Mouse (Mus musculus) forebrain, postnatal 0 days (tissue): ENCODE results near the gene Celsr1. TPM values are rescaled to one million over a fixed set of nuclear protein-coding genes. Genes with fewer than 3 reads are reported as not detected.

Experiments used
- ATAC-seq: fragments of 200-750 bp; cut with Nextera tagmentation; 2 replicates; pipeline ENCODE4 v1.8.0; 2017; ENCODE audit warnings: mild to moderate bottlenecking, moderate library complexity
- DNase-seq: peaks from one replicate; pipeline ENCODE4 v3.0.0-alpha.2; 2015
- H3K27ac ChIP-seq: fragments of 300-500 bp; sonication (generic); 2 replicates; pipeline ENCODE4 v1.5.1; 2014; ENCODE audit warnings: low read depth, mild to moderate bottlenecking, antibody characterized with exemption, low read length, moderate library complexity, mixed read lengths
- H3K27me3 ChIP-seq: fragments of 300-500 bp; sonication (generic); 2 replicates; pipeline ENCODE4 v1.6.1; 2014; ENCODE audit warnings: mild to moderate bottlenecking, low read length, mixed read lengths; ENCODE audit not compliant: insufficient read depth
- H3K36me3 ChIP-seq: fragments of 300-500 bp; sonication (generic); 2 replicates; pipeline ENCODE4 v1.6.1; 2014; ENCODE audit warnings: mild to moderate bottlenecking, moderate library complexity; ENCODE audit not compliant: insufficient read depth
- H3K4me1 ChIP-seq: fragments of 300-500 bp; sonication (generic); 2 replicates; pipeline ENCODE4 v1.6.1; 2014; ENCODE audit warnings: antibody characterized with exemption; ENCODE audit not compliant: insufficient read depth
- H3K4me2 ChIP-seq: fragments of 300-500 bp; sonication (generic); 2 replicates; pipeline ENCODE4 v1.6.1; 2014; ENCODE audit warnings: low read depth, mild to moderate bottlenecking, moderate library complexity
- H3K4me3 ChIP-seq: fragments of 300-500 bp; sonication (generic); 2 replicates; pipeline ENCODE4 v1.5.1; 2014; ENCODE audit warnings: low read depth, low read length, mixed read lengths
- H3K9ac ChIP-seq: fragments of 300-500 bp; sonication (generic); 2 replicates; pipeline ENCODE4 v1.6.1; 2014; ENCODE audit warnings: mild to moderate bottlenecking
- H3K9me3 ChIP-seq: fragments of 300-500 bp; sonication (generic); 2 replicates; pipeline ENCODE4 v1.6.1; 2016; ENCODE audit warnings: low read length
- CTCF ChIP-seq: sonication (generic); IDR thresholded peaks from 2 replicates; pipeline ENCODE4 v1.5.1; 2016; ENCODE audit warnings: antibody characterized with exemption, control low read depth, low read depth
- WGBS: fragments of 180-500 bp; shearing (Covaris S2); extraction: QIAGEN DNeasy Blood & Tissue Kit; methylation state at CpG from one replicate; pipeline ENCODE4 v1.1.7; 2014; 5-methylcytosine and 5-hydroxymethylcytosine counted together
- polyA plus RNA-seq: library from polyadenylated mRNA; unstranded; fragments of >200 nt; fragmentation: Nextera tagmentation; extraction: Ambion mirVana; gene quantifications from 2 replicates; pipeline ENCODE4 v1.2.1, GENCODE M21; 2015
- total RNA-seq: library from RNA; depleted of rRNA; stranded (reverse); fragments of >200 nt; gene quantifications from 2 replicates; pipeline ENCODE4 v1.2.3, GENCODE M21; 2014; rRNA removed

The Celsr1 gene
- total RNA-seq (6.5 and 13.0 TPM in 2 replicates), polyA plus RNA-seq (0.62 and 0.97 TPM in 2 replicates)

GRCm38 (mm10) chr15:86033191-86033841 lies at the start of gene Celsr1:
Gene Celsr1, minus strand, starts transcription at chr15:86033777.
- peak within 1 kb of the TSS; percentile 35 for H3K9ac ChIP-seq
- peak within 1 kb of the TSS; percentile 85 for H3K4me2 ChIP-seq
- peak within 1 kb of the TSS; percentile 30 for H3K27ac ChIP-seq
- ATAC-seq (peak; percentile 32), DNase-seq (peak; percentile 35)
- peak within 1 kb of the TSS; percentile 54 for H3K4me3 ChIP-seq
- no peaks in the 10 kb centered on the region for H3K9me3 ChIP-seq
- no peaks in the 10 kb centered on the region for H3K36me3 ChIP-seq
- H3K4me1 ChIP-seq: peaks cover 3% of the 10 kb centered on the region; the same call in 1 of the 2 replicates
- no peak for TF ChIP-seq CTCF
- peaks cover 6% of the 10 kb centered on the region; the same call in 1 of the 2 replicates for H3K27me3 ChIP-seq
- 1% methylated on average over 67 of the region's 80 CpGs for WGBS

GRCm38 (mm10) chr15:86083261-86083741 lies 49.7 kb upstream of the Celsr1 start:
- H3K4me3 ChIP-seq: no peak overlapping the region
- no peak overlapping the region for H3K9ac ChIP-seq
- peak overlapping the region; percentile 15; the same call in 1 of the 2 replicates for H3K27ac ChIP-seq
- peaks cover 30% of the 10 kb centered on the region for H3K4me1 ChIP-seq
- DNase-seq (no peak), ATAC-seq (no peak)
- no peaks in the 10 kb centered on the region for H3K27me3 ChIP-seq
- no peak for TF ChIP-seq CTCF
- no peaks in the 10 kb centered on the region for H3K9me3 ChIP-seq
- no peak overlapping the region for H3K4me2 ChIP-seq
- 60% methylated on average over 6 of the region's 6 CpGs for WGBS
- no peaks in the 10 kb centered on the region for H3K36me3 ChIP-seq

GRCm38 (mm10) chr15:86082551-86082961 lies 49.0 kb upstream of the Celsr1 start:
- no peaks in the 10 kb centered on the region for H3K27me3 ChIP-seq
- no peak overlapping the region for H3K4me2 ChIP-seq
- TF ChIP-seq CTCF: no peak
- peak overlapping the region; percentile 15; the same call in 1 of the 2 replicates for H3K27ac ChIP-seq
- H3K4me1 ChIP-seq: peaks cover 24% of the 10 kb centered on the region
- WGBS: 50% methylated on average over 11 of the region's 11 CpGs
- ATAC-seq (no peak), DNase-seq (no peak)
- H3K9ac ChIP-seq: no peak overlapping the region
- no peaks in the 10 kb centered on the region for H3K9me3 ChIP-seq
- no peaks in the 10 kb centered on the region for H3K36me3 ChIP-seq
- no peak overlapping the region for H3K4me3 ChIP-seq

GRCm38 (mm10) chr15:86081654-86082053 lies 48.1 kb upstream of the Celsr1 start:
- Histone ChIP-seq H3K9me3 (no peaks in the 10 kb centered on the region), H3K36me3 (no peaks in the 10 kb centered on the region), H3K4me2 (no peak overlapping the region), H3K4me3 (no peak overlapping the region), H3K27me3 (no peaks in the 10 kb centered on the region), H3K9ac (no peak overlapping the region), H3K4me1 (peaks cover 15% of the 10 kb centered on the region), H3K27ac (no peak overlapping the region)
- no peak for ATAC-seq
- no peak for DNase-seq
- WGBS: 60% methylated on average over 12 of the region's 12 CpGs
- no peak for TF ChIP-seq CTCF

GRCm38 (mm10) chr15:86080408-86080807 lies 46.8 kb upstream of the Celsr1 start:
- ATAC-seq: no peak
- Histone ChIP-seq H3K27ac (no peak overlapping the region), H3K9me3 (no peaks in the 10 kb centered on the region), H3K9ac (no peak overlapping the region), H3K4me3 (no peak overlapping the region), H3K4me2 (no peak overlapping the region), H3K36me3 (no peaks in the 10 kb centered on the region), H3K27me3 (no peaks in the 10 kb centered on the region), H3K4me1 (peaks cover 3% of the 10 kb centered on the region)
- no peak for DNase-seq
- WGBS: 93% methylated on average over 1 of the region's 1 CpGs
- no peak for TF ChIP-seq CTCF

- Histone ChIP-seq H3K36me3 (no peaks in the 10 kb centered on the region), H3K4me1 (no peaks in the 10 kb centered on the region; the same call in 1 of the 2 replicates), H3K4me2 (no peak overlapping the region), H3K9me3 (no peaks in the 10 kb centered on the region), H3K9ac (no peak overlapping the region), H3K27ac (no peak overlapping the region), H3K4me3 (no peak overlapping the region), H3K27me3 (no peaks in the 10 kb centered on the region)
- DNase-seq (no peak), ATAC-seq (no peak)
- WGBS: 78% methylated on average over 4 of the region's 4 CpGs
- TF ChIP-seq CTCF: no peak
Observed at GRCm38 (mm10) chr15:86079876-86080275, 46.3 kb upstream of the Celsr1 start.

- Histone ChIP-seq H3K4me2 (no peak overlapping the region), H3K4me1 (no peaks in the 10 kb centered on the region; the same call in 1 of the 2 replicates), H3K27ac (no peak overlapping the region), H3K9me3 (no peaks in the 10 kb centered on the region), H3K36me3 (no peaks in the 10 kb centered on the region), H3K27me3 (no peaks in the 10 kb centered on the region), H3K9ac (no peak overlapping the region), H3K4me3 (no peak overlapping the region)
- DNase-seq (no peak), ATAC-seq (no peak)
- WGBS: 77% methylated on average over 5 of the region's 5 CpGs
- no peak for TF ChIP-seq CTCF
Observed at GRCm38 (mm10) chr15:86079467-86079866, 45.9 kb upstream of the Celsr1 start.
